Mouse (Mus musculus): Measurements from ENCODE around the gene Olfr619. TPM values are rescaled to one million over a fixed set of nuclear protein-coding genes. Genes with fewer than 3 reads are reported as not detected.

Olfr619 gene
- total RNA-seq (2014; rRNA removed) (not detected in 2 replicates), polyA plus RNA-seq (2015; fragmentation: Nextera tagmentation; extraction: Ambion mirVana) (not detected in 2 replicates)

- no peak within 1 kb of the TSS for H3K9ac ChIP-seq (replicated peaks; ENCODE audit: low read length, poor library complexity, severe bottlenecking)
- no peak within 1 kb of the TSS for H3K4me3 ChIP-seq (ENCODE audit: low read depth, low read length)
- no peaks in the 10 kb centered on the region for H3K9me3 ChIP-seq (ENCODE audit: low read length)
- no peaks in the 10 kb centered on the region for H3K27me3 ChIP-seq (ENCODE audit: insufficient read depth, low read length)
- H3K4me2 ChIP-seq (ENCODE audit: low read depth, low read length, poor library complexity, severe bottlenecking) = no peak within 1 kb of the TSS
- H3K36me3 ChIP-seq (ENCODE audit: insufficient read depth, low read length) = no peaks in the 10 kb centered on the region
- H3K27ac ChIP-seq (ENCODE audit: low read depth, low read length) = no peak within 1 kb of the TSS
- no peak for DNase-seq (ENCODE audit: low spot score)
- ATAC-seq (ENCODE audit: low FRiP score) = no peak
- H3K4me1 ChIP-seq (ENCODE audit: insufficient read depth, low read length) = no peaks in the 10 kb centered on the region
- no peak for TF ChIP-seq CTCF (IDR thresholded peaks at IDR 0.05)
These were observed at the start of gene Olfr619 for GRCm38 (mm10) chr7:103600275-103600674. TSS of gene Olfr619 (plus strand) at chr7:103600575.

- H3K9me3 ChIP-seq (ENCODE audit: low read length) = no peaks in the 10 kb centered on the region
- H3K4me1 ChIP-seq (ENCODE audit: insufficient read depth, low read length) = no peaks in the 10 kb centered on the region
- H3K36me3 ChIP-seq (ENCODE audit: insufficient read depth, low read length) = no peaks in the 10 kb centered on the region
- H3K4me3 ChIP-seq (ENCODE audit: low read depth, low read length) = no peak within 1 kb of the TSS
- H3K4me2 ChIP-seq (ENCODE audit: low read depth, low read length, poor library complexity, severe bottlenecking) = no peak within 1 kb of the TSS
- DNase-seq (ENCODE audit: low spot score) = no peak
- no peak within 1 kb of the TSS for H3K9ac ChIP-seq (replicated peaks; ENCODE audit: low read length, poor library complexity, severe bottlenecking)
- no peak within 1 kb of the TSS for H3K27ac ChIP-seq (ENCODE audit: low read depth, low read length)
- 90% methylated on average over 2 of the region's 2 CpGs for WGBS
- TF ChIP-seq CTCF (IDR thresholded peaks at IDR 0.05) = no peak
- ATAC-seq (ENCODE audit: low FRiP score) = no peak
- no peaks in the 10 kb centered on the region for H3K27me3 ChIP-seq (ENCODE audit: insufficient read depth, low read length)
These were observed 44.6 kb upstream of the Olfr619 start, which contains the start of gene Olfr615 for GRCm38 (mm10) chr7:103555779-103556178. TSS of gene Olfr615 (plus strand) at chr7:103556079.

- Histone ChIP-seq H3K27me3 (ENCODE audit: insufficient read depth, low read length) (no peaks in the 10 kb centered on the region), H3K36me3 (ENCODE audit: insufficient read depth, low read length) (no peaks in the 10 kb centered on the region), H3K9me3 (ENCODE audit: low read length) (no peaks in the 10 kb centered on the region), H3K9ac (replicated peaks; ENCODE audit: low read length, poor library complexity, severe bottlenecking) (no peak within 1 kb of the TSS), H3K27ac (ENCODE audit: low read depth, low read length) (no peak within 1 kb of the TSS), H3K4me2 (ENCODE audit: low read depth, low read length, poor library complexity, severe bottlenecking) (no peak within 1 kb of the TSS), H3K4me3 (ENCODE audit: low read depth, low read length) (no peak within 1 kb of the TSS), H3K4me1 (ENCODE audit: insufficient read depth, low read length) (no peaks in the 10 kb centered on the region)
- TF ChIP-seq CTCF (IDR thresholded peaks at IDR 0.05) = no peak
- 83% methylated on average over 3 of the region's 3 CpGs for WGBS
- ATAC-seq (ENCODE audit: low FRiP score) (no peak), DNase-seq (ENCODE audit: low spot score) (no peak)
These were observed 31.3 kb upstream of the Olfr619 start, which contains the start of gene Olfr616 for GRCm38 (mm10) chr7:103569043-103569442. TSS of gene Olfr616 (minus strand) at chr7:103569143.

- H3K4me2 ChIP-seq (ENCODE audit: low read depth, low read length, poor library complexity, severe bottlenecking) = no peak within 1 kb of the TSS
- no peaks in the 10 kb centered on the region for H3K4me1 ChIP-seq (ENCODE audit: insufficient read depth, low read length)
- DNase-seq (ENCODE audit: low spot score) = no peak
- 84% methylated on average over 1 of the region's 1 CpGs for WGBS
- no peak within 1 kb of the TSS for H3K27ac ChIP-seq (ENCODE audit: low read depth, low read length)
- H3K9ac ChIP-seq (replicated peaks; ENCODE audit: low read length, poor library complexity, severe bottlenecking) = no peak within 1 kb of the TSS
- no peak for ATAC-seq (ENCODE audit: low FRiP score)
- H3K4me3 ChIP-seq (ENCODE audit: low read depth, low read length) = no peak within 1 kb of the TSS
- H3K9me3 ChIP-seq (ENCODE audit: low read length) = no peaks in the 10 kb centered on the region
- TF ChIP-seq CTCF (IDR thresholded peaks at IDR 0.05) = no peak
- H3K36me3 ChIP-seq (ENCODE audit: insufficient read depth, low read length) = no peaks in the 10 kb centered on the region
- no peaks in the 10 kb centered on the region for H3K27me3 ChIP-seq (ENCODE audit: insufficient read depth, low read length)
These were observed 27.6 kb upstream of the Olfr619 start, which contains the start of gene Olfr617 for GRCm38 (mm10) chr7:103572761-103573160. TSS of gene Olfr617 (plus strand) at chr7:103573061.

- Histone ChIP-seq H3K9me3 (ENCODE audit: low read length) (no peaks in the 10 kb centered on the region), H3K27ac (ENCODE audit: low read depth, low read length) (no peak within 1 kb of the TSS), H3K4me2 (ENCODE audit: low read depth, low read length, poor library complexity, severe bottlenecking) (no peak within 1 kb of the TSS), H3K4me3 (ENCODE audit: low read depth, low read length) (no peak within 1 kb of the TSS), H3K4me1 (ENCODE audit: insufficient read depth, low read length) (no peaks in the 10 kb centered on the region), H3K36me3 (ENCODE audit: insufficient read depth, low read length) (no peaks in the 10 kb centered on the region), H3K27me3 (ENCODE audit: insufficient read depth, low read length) (no peaks in the 10 kb centered on the region), H3K9ac (replicated peaks; ENCODE audit: low read length, poor library complexity, severe bottlenecking) (no peak within 1 kb of the TSS)
- WGBS = 64% methylated on average over 2 of the region's 2 CpGs
- TF ChIP-seq CTCF (IDR thresholded peaks at IDR 0.05) = no peak
- ATAC-seq (ENCODE audit: low FRiP score) (no peak), DNase-seq (ENCODE audit: low spot score) (no peak)
These were observed 10.6 kb upstream of the Olfr619 start, which contains the start of gene Olfr618 for GRCm38 (mm10) chr7:103589803-103590202. TSS of gene Olfr618 (plus strand) at chr7:103590103.

- TF ChIP-seq CTCF (IDR thresholded peaks at IDR 0.05) = no peak
- H3K36me3 ChIP-seq (ENCODE audit: insufficient read depth, low read length) = no peaks in the 10 kb centered on the region
- no peaks in the 10 kb centered on the region for H3K9me3 ChIP-seq (ENCODE audit: low read length)
- no peak overlapping the region for H3K4me3 ChIP-seq (ENCODE audit: low read depth, low read length)
- WGBS = 88% methylated on average over 2 of the region's 2 CpGs
- H3K4me1 ChIP-seq (ENCODE audit: insufficient read depth, low read length) = no peaks in the 10 kb centered on the region
- no peak overlapping the region for H3K4me2 ChIP-seq (ENCODE audit: low read depth, low read length, poor library complexity, severe bottlenecking)
- no peaks in the 10 kb centered on the region for H3K27me3 ChIP-seq (ENCODE audit: insufficient read depth, low read length)
- ATAC-seq (ENCODE audit: low FRiP score) (no peak), DNase-seq (ENCODE audit: low spot score) (no peak)
- no peak overlapping the region for H3K27ac ChIP-seq (ENCODE audit: low read depth, low read length)
- H3K9ac ChIP-seq (replicated peaks; ENCODE audit: low read length, poor library complexity, severe bottlenecking) = no peak overlapping the region
These were observed 7.0 kb downstream of the Olfr619 start for GRCm38 (mm10) chr7:103607425-103607824.

Data from midbrain, postnatal 0 days (tissue).